Mouse (Mus musculus): ENCODE results near the gene Maml3.

Maml3 gene

DNA sequence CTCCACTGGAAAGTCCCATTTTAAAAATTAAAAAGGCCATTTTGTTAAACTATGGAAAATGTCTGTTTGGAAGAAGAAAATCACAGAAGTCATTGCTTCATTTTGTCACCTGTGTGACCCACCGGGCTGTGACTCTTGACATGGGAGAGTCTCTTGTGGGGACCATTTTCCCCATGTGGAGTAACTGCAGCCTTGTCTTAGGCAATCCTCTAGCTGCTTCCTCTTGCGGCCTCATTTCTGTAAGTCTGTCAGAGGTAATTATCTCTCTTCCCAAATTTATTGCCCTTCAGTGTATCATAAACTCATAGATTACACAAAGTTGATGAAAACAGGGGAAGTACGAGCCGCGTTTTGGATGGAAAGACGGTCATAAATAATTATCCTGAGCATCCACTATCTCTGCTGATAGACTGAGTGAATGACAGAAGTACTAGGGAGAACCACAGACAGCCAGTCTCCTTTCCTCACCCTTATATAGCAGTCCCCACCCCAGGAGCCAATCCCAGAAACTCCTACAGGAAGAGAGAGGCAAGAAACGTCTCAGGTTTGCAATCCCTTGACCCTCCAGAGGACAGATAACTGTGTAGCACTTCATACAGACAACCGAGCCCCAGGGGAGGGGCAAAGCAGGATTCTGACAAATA, 14.5 kb downstream of the Maml3 start:
- peak; percentile 33 for DNase-seq (ENCODE audit: low spot score)

DNA sequence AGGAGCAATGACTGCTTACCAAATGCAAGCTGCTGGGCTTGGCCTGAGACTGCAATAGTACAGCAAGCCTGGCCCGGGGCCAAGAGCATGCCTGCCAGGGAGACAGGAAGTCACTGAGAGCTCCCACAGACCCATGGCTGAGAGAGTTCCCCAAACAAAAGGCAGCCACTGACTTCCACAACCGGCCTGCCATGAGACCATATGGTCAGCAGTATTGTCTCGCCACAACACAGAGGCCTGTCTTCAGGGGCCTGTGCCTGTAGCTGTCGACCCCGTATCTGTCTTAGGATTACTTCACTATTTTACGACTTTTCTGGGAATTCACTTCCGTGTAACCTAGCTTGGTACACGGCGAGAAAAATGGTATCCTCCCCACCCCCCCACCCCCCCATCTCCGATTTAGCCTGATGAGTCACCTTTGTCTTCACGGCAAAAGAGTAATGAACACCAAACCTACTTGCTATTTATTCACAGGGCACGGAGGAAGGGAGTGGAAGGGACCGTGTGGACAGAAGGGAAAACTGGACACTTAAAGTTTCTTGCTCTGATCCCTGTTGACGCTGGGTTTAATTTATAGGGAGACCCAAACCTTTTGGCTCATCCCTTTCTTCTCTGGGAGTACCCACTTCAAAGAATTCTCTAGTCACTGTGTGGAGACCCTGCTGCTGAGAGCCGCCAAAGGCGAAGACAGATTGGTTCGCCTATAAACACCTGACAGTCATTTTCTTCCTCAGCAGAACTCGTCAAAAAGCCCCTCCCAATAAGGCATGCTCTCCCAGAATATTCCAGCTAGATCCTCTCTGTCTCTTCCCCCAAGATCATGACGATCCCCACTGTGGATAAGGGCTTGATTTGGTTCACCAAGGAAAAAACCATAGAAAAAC, 16.2 kb downstream of the Maml3 start:
- DNase-seq (ENCODE audit: low spot score): peak; percentile 96

DNA sequence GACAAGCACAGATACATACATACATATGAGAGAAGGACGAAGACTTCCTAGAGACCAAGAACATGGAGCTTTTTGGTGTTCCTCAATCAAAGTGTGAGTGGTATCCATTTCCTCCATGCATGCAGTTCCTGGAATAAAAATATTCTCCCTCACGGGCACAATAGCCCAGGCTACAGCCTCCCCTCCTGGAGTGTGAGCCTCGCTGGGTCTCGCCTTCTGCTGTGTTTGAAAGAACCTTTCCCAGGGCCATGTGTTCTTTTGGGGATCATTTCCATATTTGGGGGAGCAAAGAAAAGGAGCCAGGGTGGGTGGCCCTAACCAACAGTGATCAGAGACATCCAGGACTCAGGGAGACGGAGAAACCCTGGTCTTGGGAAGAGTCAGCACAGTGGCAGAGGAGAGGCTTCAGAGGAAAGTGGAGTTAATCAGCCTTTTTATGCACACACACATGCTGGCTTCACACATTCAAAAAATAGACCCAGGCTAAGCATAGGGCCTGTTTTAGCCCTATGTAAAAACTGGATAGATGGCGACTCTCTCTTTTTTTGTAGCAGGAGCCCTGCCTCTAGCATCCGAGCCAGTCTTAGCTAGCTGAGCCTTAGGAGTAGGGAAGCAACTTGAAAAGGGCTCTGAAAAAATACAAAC, 17.1 kb downstream of the Maml3 start:
- DNase-seq (ENCODE audit: low spot score): no peak

DNA sequence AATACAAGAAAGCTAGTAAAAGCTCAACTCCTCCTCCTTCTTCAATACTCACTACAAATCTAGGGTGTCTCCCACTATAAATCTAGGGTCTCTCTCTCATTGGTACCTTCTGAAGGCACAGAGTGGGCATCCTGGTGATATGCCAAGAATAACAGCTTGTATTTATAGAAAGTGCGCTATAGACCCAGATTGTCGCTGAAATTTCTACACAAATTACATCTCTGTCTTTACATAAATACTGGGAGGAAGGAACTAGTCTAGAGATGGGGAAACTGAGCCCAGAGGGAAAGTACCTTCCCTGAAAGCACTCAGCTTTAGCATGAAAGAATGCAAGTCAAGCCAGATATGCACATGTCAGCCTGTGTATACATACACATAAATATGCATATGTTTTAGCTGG, 26.1 kb downstream of the Maml3 start:
- DNase-seq (ENCODE audit: low spot score): no peak

DNA sequence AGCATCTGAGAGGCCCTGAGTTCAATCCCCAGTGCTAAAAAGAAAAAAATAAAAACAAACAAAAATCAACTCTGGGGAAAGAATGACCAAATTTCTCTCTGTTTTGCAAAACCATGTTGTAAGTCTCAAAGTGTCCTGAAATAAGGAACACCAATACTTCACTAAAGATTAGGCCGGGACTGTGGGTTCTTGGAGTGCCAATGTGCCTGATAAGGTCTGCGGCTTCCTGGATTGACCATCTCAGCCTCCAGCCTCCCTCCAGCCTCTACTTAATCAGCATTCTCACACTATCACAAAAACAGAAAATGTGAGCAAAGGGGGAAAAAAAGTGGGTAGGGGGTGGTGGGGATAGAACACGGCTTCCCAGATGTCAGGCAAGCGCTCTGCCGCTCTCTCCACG, 30.9 kb downstream of the Maml3 start:
- no peak for DNase-seq (ENCODE audit: low spot score)

DNA sequence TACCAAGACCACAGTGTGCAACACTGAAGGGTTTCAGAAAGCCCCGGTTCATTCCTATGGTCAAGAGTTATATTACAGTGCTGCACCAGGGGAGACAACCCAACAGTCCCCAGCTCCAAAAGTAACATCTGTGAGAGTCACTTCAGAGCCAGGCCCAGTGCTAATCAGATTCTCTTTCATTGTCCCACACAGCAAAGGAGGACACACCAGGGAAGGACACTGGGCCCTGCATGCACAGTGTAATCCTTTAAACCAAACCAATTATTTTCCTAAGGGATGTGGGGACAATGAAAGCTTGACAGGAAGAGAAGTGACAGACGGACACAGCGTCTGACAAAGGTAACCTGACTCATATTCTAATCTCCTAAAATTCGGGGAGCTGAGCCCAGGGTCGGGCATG, 32.9 kb downstream of the Maml3 start:
- peak; percentile 29 for DNase-seq (ENCODE audit: low spot score)

DNA sequence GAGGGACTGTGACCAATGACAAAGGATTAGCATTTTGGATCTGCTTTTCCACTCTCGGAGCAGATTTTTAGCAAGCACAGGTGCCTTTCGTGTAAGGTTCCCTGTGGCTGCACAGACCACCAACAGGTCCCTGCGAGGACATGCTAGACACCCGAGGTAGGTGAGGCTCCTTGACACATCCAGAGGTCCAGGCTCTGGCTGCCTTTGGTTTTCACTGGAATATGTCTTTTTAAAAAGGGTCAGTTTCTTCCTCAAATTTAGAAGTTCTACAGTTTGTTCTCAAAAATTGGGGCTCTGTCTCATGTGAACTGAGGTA, 34.8 kb downstream of the Maml3 start:
- DNase-seq (ENCODE audit: low spot score): no peak

DNA sequence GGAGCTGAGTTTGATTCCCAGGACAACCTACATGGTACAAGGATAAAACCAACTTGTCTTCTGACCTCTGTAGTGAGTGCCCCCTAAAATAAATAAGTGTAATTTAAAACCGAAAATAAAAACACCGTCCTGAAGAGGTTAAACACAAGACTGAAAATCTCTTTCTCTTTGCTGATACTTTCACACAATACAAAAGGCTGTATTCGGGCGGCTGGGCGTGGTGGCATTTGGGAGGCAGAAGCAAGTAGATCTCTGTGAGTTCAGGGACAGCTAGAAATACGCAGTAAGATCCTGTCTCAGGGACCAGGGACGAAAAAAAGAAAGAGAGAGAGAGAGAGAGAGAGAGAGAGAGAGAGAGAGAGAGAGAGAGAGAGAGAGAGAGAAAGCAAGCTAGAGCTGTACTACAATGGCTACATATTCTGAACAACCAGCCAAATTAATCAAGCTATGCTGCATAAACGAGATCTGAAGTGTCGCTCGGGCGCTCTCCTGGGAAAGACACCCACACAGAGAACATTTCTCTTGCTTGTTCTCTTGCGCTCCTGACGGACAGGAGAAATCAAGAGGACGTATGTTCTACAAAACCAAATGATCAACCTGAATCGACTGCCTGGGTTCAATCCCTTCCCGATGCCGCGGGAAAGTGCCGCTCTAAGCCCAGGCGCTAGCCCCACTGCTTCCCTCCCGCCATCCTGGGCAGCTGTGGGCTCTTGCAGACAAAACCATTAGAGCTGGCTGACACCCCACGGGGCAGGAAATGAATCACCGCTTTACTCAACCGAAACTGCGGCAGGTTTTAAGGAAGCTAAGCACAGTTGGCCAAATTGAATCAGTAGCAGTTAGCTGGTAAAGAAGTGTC, 35.3 kb downstream of the Maml3 start:
- DNase-seq (ENCODE audit: low spot score): peak; percentile 90

DNA sequence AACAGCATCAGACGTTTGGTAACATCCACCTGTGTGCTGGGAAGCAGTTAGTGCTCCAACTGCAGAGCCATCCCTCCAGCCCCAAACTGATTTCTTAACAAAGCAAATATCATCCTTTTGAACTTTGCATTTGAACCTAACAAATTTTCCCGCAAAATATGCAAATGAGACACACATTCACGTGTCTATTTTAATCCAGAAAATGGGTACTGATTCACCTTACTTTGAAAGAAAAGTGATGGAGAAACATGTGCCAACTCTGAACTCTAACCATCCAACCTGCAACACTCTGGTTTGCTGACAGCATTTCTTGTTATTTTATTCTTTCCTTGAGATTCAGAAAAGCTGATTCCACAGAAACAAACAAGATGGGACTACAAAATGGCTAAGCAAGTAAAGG, 36.0 kb downstream of the Maml3 start:
- no peak for DNase-seq (ENCODE audit: low spot score)

DNA sequence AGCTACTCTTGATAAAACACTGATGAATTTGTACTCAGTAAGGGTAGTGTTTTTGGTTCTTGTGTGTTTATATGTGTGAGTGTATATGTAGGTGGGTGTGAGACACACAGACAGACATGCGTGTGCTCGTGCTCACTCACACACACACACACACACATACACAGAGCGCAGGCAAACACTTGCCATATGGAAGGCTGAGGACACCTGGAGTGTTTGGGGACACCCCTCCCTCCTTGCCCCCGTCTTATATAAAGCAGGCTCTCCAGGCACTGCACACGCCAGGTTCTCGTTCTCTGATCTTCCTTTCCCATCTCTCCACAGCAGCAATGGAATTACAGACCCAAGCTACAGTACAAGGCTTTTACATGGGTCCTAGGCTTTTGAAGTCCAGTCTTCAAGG, 37.7 kb downstream of the Maml3 start:
- DNase-seq (ENCODE audit: low spot score): no peak

DNA sequence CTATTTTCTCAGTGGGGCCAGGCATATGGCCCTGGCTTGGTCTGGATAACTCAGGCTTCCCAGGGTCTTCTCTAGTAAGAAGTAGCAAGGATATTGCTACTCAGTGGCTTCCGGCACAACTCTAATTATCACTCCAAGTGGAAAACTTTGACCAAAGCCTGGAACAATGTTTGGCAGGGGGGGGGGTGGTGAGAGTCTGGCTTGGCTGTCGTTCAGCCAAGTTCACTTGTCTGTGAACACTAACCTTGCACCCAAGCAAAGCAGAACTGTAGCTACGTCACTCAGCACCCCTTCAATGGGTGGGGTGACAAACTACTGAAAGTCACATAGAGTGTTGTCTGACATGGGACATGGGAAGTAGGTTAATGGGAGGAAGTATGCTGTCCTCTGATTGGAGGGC, 38.7 kb downstream of the Maml3 start:
- no peak for DNase-seq (ENCODE audit: low spot score)

DNA sequence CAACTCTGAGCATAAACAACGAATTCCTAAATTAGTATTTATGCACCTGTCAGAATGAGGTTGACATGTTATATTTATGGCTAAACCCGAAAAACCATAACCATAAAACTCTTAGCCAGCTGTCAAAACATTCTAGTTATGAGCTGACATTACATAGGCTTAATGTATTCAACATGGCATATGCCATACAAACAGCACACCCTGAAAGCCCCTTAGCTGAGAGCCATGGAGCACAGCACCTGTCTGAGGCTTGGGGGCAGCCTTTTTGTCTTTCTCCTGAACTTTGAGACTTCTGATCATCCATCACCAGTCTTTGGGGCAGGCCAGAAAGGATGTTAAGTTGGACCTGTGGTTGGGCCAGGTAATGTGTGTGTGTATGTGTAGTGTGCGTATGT, 41.6 kb downstream of the Maml3 start:
- DNase-seq (ENCODE audit: low spot score): no peak

DNA sequence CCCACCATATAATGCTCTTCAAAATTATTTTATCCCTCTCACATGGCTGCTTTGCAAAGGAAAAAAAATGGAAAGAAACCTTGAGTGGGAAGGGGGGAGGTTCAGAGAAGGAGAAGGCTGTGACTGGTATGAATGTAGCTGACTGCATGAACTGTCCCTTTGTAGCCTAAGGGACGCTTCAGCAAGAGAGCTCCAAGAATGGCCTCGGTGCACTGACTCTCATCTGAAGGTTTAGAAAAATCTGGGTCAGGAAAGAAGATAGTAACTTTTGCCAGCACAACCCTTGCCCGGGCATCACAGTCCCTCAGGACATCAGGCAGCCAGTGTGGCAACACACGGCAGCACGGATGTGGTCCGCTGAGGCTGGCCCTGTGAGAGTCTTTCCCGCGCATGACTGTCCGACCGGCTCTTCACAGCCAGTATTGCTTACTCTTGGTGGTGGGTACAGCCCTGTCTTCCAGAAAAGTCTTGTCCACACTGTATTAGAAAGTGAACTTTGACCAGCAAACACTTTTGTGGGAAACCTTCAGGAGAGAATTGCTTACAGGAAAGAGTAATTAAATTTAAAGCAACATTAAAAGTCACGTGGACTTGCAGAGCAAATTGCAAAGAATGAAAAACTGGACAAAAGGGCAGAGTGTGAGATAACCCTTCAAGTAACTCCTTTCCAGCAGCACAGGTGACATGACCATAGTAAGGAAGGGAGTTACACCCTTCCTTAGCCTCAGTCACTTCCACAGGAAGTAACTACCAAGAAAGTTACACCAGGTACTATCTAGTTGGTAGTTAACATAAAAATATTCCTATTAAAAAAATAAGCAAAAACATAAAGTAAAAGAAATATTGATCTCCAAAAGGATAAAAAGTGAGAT, 42.3 kb downstream of the Maml3 start:
- peak; percentile 46 for DNase-seq (ENCODE audit: low spot score)

DNA sequence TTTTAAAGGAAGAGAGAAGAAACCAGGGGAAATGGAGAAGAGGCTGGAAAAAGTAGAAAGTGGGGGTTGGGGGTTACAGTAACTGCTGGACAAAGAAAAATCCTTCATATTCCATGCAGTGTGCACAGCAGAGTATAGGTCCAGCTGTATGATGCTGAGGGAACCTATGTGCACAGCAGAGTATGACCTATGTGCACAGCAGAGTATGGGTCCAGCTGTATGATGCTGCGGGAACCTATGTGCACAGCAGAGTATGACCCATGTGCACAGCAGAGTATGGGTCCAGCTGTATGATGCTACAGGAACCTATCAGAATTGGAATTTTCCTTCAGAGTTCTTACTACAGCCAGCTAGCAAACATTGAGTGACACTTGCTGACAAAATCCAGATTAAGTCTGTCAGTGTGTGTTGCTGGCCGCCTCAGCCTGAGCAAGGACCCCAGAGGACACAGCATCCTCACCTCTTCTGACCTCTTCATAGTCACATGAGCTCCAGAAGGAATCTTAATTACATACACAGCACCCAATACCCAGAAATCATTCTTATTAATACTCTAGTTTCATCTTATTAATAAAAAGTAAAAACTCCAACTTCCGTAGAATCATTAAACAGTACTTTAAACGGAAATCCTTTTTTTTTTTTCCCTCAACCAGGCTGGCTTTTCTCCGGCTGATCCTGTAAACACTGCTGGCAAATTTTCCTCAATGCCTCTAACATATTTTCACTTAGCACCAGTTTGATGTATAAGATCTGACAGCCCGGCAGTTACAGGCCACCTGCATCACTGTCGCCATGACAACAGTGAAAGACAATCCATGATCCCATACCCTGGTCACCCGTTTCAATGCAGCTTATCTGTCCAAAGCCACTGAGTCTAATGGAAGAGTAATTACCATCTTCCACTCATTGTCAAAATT, 43.1 kb downstream of the Maml3 start:
- DNase-seq (ENCODE audit: low spot score): peak; percentile 80

DNA sequence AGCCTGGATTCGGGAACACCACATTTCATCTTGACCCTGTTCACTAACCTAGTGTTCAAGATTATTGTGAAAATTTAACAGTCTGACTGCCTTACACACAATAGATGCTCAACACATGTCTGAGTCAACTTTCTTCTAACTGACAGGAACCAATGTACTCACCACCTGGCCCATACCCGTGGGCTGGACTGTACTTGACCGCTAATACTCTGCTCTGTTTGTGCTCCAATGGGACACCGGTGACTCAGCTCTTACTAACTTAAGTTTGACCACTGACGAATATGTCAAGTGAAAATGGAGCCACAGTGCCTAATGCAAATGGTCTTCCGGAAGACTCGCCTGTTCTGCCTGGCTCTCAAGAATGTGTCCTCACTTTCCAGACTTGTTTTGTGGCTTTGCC, 44.0 kb downstream of the Maml3 start:
- no peak for DNase-seq (ENCODE audit: low spot score)

DNA sequence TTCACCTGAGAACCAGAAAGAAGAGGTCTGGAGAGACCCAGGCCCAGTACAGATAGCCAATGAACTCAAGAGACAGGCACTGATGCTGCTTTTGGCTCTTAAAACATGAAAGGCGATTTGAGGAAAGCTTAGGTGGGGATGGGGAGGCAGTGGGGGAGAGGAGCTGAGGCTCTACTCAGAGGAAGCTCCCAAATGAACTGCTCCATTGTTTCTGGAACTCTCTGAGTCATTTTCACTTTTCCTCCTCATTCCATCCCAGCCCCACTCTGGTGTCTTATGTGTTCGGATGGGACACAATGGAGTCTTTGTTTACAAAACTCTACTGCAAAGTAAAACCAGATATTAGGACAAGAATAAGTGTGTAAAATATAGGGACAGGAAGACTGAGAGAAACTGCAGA, 53.1 kb downstream of the Maml3 start:
- DNase-seq (ENCODE audit: low spot score): no peak

DNA sequence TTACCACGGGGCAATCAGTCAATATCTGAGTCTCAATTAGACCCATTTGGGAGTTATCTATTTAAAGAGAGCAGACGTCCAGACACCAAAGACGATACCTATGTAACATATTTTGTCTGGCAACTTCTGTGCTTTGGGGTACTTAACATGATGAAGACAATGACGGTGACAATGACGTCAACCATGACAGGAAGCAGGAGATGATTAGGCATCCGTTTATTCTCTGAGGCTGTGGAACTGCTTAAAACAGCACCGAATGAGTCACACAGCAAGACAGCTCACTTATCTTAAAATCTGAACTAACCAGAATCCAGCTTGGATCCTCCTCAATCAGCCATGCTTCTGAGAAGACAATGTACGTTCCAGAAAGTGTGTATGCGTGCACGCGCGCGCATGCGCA, 56.8 kb downstream of the Maml3 start:
- DNase-seq (ENCODE audit: low spot score): peak; percentile 93

DNA sequence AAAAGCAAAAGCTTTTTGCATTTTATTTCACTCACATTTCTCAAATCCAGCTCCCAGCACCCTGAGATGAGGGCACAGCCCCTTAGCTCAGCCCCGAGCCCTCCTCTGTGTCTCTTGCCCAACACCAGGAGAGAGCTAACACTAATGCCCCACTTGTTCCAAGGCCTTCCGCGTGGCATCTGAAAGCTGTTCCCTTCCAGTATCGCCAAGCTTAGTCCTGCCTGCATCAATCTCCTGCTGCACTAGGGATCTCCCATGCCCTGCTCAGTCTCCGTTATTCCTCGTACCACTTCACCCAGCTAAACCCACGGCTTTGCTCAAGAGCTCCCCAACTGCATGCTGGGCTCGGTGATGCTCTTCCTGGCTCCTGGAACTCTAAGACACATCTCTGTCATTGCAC, 57.3 kb downstream of the Maml3 start:
- DNase-seq (ENCODE audit: low spot score): no peak

DNA sequence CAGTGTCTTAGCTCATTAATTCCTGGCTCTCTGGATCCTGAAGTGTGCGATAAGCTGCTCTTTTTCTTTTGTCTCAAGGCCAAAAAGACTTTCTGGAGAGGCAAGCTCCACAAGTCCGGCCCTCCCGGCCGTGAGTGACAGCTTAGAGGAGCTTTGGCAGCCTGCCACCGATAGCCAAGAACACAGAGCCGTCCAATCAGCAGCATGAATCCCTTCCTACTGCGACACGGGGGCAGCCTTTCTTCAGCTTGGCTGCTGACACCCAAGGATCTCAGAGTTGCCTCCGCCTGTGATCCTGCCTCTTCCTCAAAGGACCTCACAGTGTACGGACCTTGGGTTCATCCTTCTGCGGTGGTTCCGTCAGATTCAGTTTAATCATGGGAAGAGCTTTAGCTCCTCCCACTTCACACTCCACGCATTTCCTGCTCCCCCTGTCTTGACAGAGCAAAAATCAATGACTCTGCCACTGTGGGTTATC, 57.9 kb downstream of the Maml3 start:
- peak; percentile 98 for DNase-seq (ENCODE audit: low spot score)

DNA sequence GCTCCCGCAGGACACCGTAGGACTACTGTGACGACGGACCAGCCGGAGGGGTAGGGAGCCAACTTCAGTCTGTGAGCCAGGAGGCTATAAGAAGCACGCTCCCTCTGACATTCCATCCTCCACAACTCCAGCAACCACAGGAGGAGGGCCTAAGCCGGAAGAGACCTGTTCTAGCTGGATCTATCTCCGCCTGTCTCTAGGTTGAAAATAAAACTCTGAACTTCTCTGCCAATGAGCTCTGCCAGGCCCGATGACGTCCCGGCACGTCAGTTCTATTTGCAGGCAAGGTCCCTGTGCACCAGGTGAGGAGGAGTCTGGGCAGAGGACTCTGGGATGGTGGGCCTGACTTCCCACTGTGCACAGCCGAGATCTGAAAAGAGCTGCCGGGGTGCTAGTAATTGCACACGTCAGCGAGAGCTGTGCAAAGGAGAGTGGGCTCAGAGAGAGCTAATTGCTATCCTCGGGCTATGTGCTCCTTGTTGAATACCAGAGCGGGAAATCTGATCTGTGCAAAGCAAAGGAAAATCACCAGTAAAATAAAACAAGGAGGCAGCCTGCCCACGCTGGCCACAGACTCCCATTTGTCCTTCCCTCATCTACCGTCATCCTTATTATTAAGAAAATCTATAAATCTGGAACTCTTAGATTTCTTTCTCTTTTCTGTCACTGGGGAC, 58.7 kb downstream of the Maml3 start:
- peak; percentile 80 for DNase-seq (ENCODE audit: low spot score)

All from MN1 (cell line).